Mouse (Mus musculus) MEL (cell line): Measurements from ENCODE around the gene Stk39. TPM values are rescaled to one million over a fixed set of nuclear protein-coding genes. Genes with fewer than 3 reads are reported as not detected.

Experiments used
- DNase-seq: peaks from one replicate; pipeline ENCODE4 v3.0.0; 2011; ENCODE audit warnings: low read depth, low spot score
- H3K27ac ChIP-seq: 2 replicates; pipeline ENCODE4 v1.5.1; 2012; ENCODE audit warnings: low read depth, mild to moderate bottlenecking, control low read depth, low read length, moderate library complexity; ENCODE audit not compliant: control insufficient read depth
- H3K27me3 ChIP-seq, 2 experiments: fragments of 150-350 bp in 1 of 2; sonication (generic) in 1 of 2; 2 replicates each; pipeline ENCODE4 v1.6.1; 2012; ENCODE audit warnings: low read length in 2 of 2, mild to moderate bottlenecking in 2 of 2, improper control_type of control experiment in 1 of 2, moderate library complexity in 1 of 2; ENCODE audit not compliant: insufficient read depth in 2 of 2, control insufficient read depth in 1 of 2
- H3K36me3 ChIP-seq, 2 experiments: 2 replicates each; pipeline ENCODE4 v1.6.1; 2012 to 2014; ENCODE audit warnings: low read length in 2 of 2, improper control_type of control experiment in 1 of 2, inconsistent platforms in 1 of 2, mild to moderate bottlenecking in 1 of 2; ENCODE audit not compliant: insufficient read depth in 2 of 2, control insufficient read depth in 1 of 2
- H3K4me1 ChIP-seq, 2 experiments: fragments of 150-350 bp in 1 of 2; sonication (generic) in 1 of 2; 2 replicates each; pipeline ENCODE4 v1.6.1; 2012; ENCODE audit warnings: low read length in 2 of 2, improper control_type of control experiment in 1 of 2, mild to moderate bottlenecking in 1 of 2; ENCODE audit not compliant: insufficient read depth in 2 of 2, control insufficient read depth in 1 of 2
- H3K4me3 ChIP-seq, 2 experiments: fragments of 150-350 bp in 1 of 2; sonication (generic) in 1 of 2; 2 replicates each; pipeline ENCODE4 v1.5.1; 2012; ENCODE audit warnings: low read depth in 2 of 2, low read length in 2 of 2, mild to moderate bottlenecking in 2 of 2, moderate library complexity in 2 of 2, control low read depth in 1 of 2, improper control_type of control experiment in 1 of 2; ENCODE audit not compliant: control insufficient read depth in 1 of 2, insufficient read depth in 1 of 2
- H3K79me2 ChIP-seq: 2 replicates; pipeline ENCODE4 v1.6.1; 2012; ENCODE audit warnings: mild to moderate bottlenecking, low read length, moderate library complexity; ENCODE audit not compliant: control insufficient read depth, poor library complexity, insufficient read depth
- H3K9ac ChIP-seq: 2 replicates; pipeline ENCODE4 v1.6.1; 2012; ENCODE audit warnings: low read depth, mild to moderate bottlenecking, control low read depth, low read length, moderate library complexity; ENCODE audit not compliant: control insufficient read depth, poor library complexity, severe bottlenecking
- H3K9me3 ChIP-seq: fragments of 150-350 bp; sonication (generic); replicated peaks from 2 replicates; pipeline ENCODE4 v1.6.1; 2012; ENCODE audit warnings: mild to moderate bottlenecking, low read length, improper control_type of control experiment, moderate library complexity; ENCODE audit not compliant: insufficient read depth
- CHD1 ChIP-seq: IDR thresholded peaks from 2 replicates; pipeline ENCODE4 v1.6.1; 2012; ENCODE audit warnings: low read depth, mild to moderate bottlenecking, inconsistent platforms, low read length, improper control_type of control experiment
- CTCF ChIP-seq, 3 experiments: IDR thresholded peaks in 2 of 3; conservative IDR thresholded peaks in 1 of 3; 2 replicates each; pipeline ENCODE4 v1.5.1; 2011 to 2012; ENCODE audit warnings: low read length in 3 of 3, low read depth in 2 of 3, mild to moderate bottlenecking in 2 of 3, improper control_type of control experiment in 1 of 3, inconsistent platforms in 1 of 3, mixed read lengths in 1 of 3, moderate library complexity in 1 of 3; ENCODE audit not compliant: control insufficient read depth in 1 of 3, insufficient read depth in 1 of 3, poor library complexity in 1 of 3, severe bottlenecking in 1 of 3
- E2F4 ChIP-seq: IDR thresholded peaks from 2 replicates; pipeline ENCODE4 v1.6.1; 2011; ENCODE audit warnings: low read depth, low read length, improper control_type of control experiment, borderline replicate concordance
- ELF1 ChIP-seq: IDR thresholded peaks from 2 replicates; pipeline ENCODE4 v1.6.1; 2014; ENCODE audit warnings: low read depth, mild to moderate bottlenecking, inconsistent platforms, low read length, improper control_type of control experiment, moderate library complexity
- EP300 ChIP-seq, 2 experiments: IDR thresholded peaks; 2 replicates each; pipeline ENCODE4 v1.6.1; 2011; ENCODE audit warnings: improper control_type of control experiment in 2 of 2, low read length in 2 of 2, low read depth in 1 of 2, mild to moderate bottlenecking in 1 of 2
- ETS1 ChIP-seq: IDR thresholded peaks from 2 replicates; pipeline ENCODE4 v1.6.1; 2012; ENCODE audit warnings: low read depth, mild to moderate bottlenecking, inconsistent platforms, low read length, improper control_type of control experiment, moderate library complexity
- GABPA ChIP-seq: IDR thresholded peaks from 2 replicates; pipeline ENCODE4 v1.6.1; 2012; ENCODE audit warnings: low read depth, mild to moderate bottlenecking, inconsistent platforms, low read length, improper control_type of control experiment, moderate library complexity
- HCFC1 ChIP-seq: IDR thresholded peaks from 2 replicates; pipeline ENCODE4 v1.6.1; 2012; ENCODE audit warnings: low read depth, mild to moderate bottlenecking, inconsistent platforms, low read length, improper control_type of control experiment, moderate library complexity
- MAFK ChIP-seq: IDR thresholded peaks from 2 replicates; pipeline ENCODE4 v1.6.1; 2011; ENCODE audit warnings: low read depth, mild to moderate bottlenecking, low read length, improper control_type of control experiment, borderline replicate concordance
- MAX ChIP-seq: IDR thresholded peaks from 2 replicates; pipeline ENCODE4 v1.6.1; 2011; ENCODE audit warnings: low read length, improper control_type of control experiment
- MEF2A ChIP-seq: IDR thresholded peaks from 2 replicates; pipeline ENCODE4 v1.6.1; 2014; ENCODE audit warnings: low read depth, mild to moderate bottlenecking, inconsistent platforms, low read length, improper control_type of control experiment; ENCODE audit not compliant: poor library complexity, insufficient replicate concordance, severe bottlenecking; ENCODE audit errors: extremely low read depth
- MXI1 ChIP-seq: IDR thresholded peaks from 2 replicates; pipeline ENCODE4 v1.6.1; 2011; ENCODE audit warnings: mild to moderate bottlenecking, low read depth, low read length, improper control_type of control experiment
- MYB ChIP-seq: IDR thresholded peaks from 2 replicates; pipeline ENCODE4 v1.6.1; 2011; ENCODE audit warnings: mild to moderate bottlenecking, low read depth, low read length, improper control_type of control experiment
- MYC ChIP-seq: IDR thresholded peaks from 2 replicates; pipeline ENCODE4 v1.6.1; 2011; ENCODE audit warnings: low read depth, mild to moderate bottlenecking, low read length, improper control_type of control experiment, moderate library complexity
- NELFE ChIP-seq: IDR thresholded peaks from 2 replicates; pipeline ENCODE4 v1.6.1; 2011; ENCODE audit warnings: low read depth, low read length, improper control_type of control experiment
- NRF1 ChIP-seq: IDR thresholded peaks from 2 replicates; pipeline ENCODE4 v1.6.1; 2014; ENCODE audit warnings: low read depth, mild to moderate bottlenecking, inconsistent platforms, low read length, improper control_type of control experiment, moderate library complexity; ENCODE audit not compliant: poor library complexity, insufficient read depth, severe bottlenecking
- POLR2A ChIP-seq, 2 experiments: IDR thresholded peaks; 2 replicates each; pipeline ENCODE4 v1.6.1; 2011 to 2012; ENCODE audit warnings: low read length in 2 of 2, mild to moderate bottlenecking in 2 of 2, control low read depth in 1 of 2, improper control_type of control experiment in 1 of 2, low read depth in 1 of 2, moderate library complexity in 1 of 2; ENCODE audit not compliant: control insufficient read depth in 1 of 2, insufficient read depth in 1 of 2, poor library complexity in 1 of 2
- POLR2AphosphoS5 ChIP-seq: IDR thresholded peaks from 2 replicates; pipeline ENCODE4 v1.6.1; 2012; ENCODE audit warnings: low read depth, borderline replicate concordance, mild to moderate bottlenecking, inconsistent platforms, low read length, moderate library complexity, mixed read lengths
- RAD21 ChIP-seq: IDR thresholded peaks from 2 replicates; pipeline ENCODE4 v1.6.1; 2011; ENCODE audit warnings: mild to moderate bottlenecking, low read depth, low read length, improper control_type of control experiment
- RCOR1 ChIP-seq: IDR thresholded peaks from 2 replicates; pipeline ENCODE4 v1.6.1; 2012; ENCODE audit warnings: low read depth, mild to moderate bottlenecking, inconsistent platforms, low read length, improper control_type of control experiment
- SIN3A ChIP-seq: IDR thresholded peaks from 2 replicates; pipeline ENCODE4 v1.6.1; 2012; ENCODE audit warnings: low read length, improper control_type of control experiment, inconsistent platforms
- SMC3 ChIP-seq: IDR thresholded peaks from 2 replicates; pipeline ENCODE4 v1.6.1; 2011; ENCODE audit warnings: low read depth, low read length, improper control_type of control experiment
- TAL1 ChIP-seq: IDR thresholded peaks from 2 replicates; pipeline ENCODE4 v1.6.1; 2012; ENCODE audit warnings: mild to moderate bottlenecking, inconsistent platforms, low read length, moderate library complexity, mixed read lengths
- TBP ChIP-seq: IDR thresholded peaks from 2 replicates; pipeline ENCODE4 v1.8.0; 2011; ENCODE audit warnings: low read depth, low read length, improper control_type of control experiment
- UBTF ChIP-seq: IDR thresholded peaks from 2 replicates; pipeline ENCODE4 v1.6.1; 2012; ENCODE audit warnings: low read depth, mild to moderate bottlenecking, inconsistent platforms, low read length, improper control_type of control experiment, moderate library complexity, borderline replicate concordance; ENCODE audit not compliant: insufficient read depth
- USF1 ChIP-seq: IDR thresholded peaks from 2 replicates; pipeline ENCODE4 v1.6.1; 2014; ENCODE audit warnings: low read depth, mild to moderate bottlenecking, inconsistent platforms, low read length, improper control_type of control experiment, moderate library complexity
- USF2 ChIP-seq, 2 experiments: IDR thresholded peaks; 2 replicates each; pipeline ENCODE4 v1.6.1; 2011 to 2012; ENCODE audit warnings: improper control_type of control experiment in 2 of 2, low read length in 2 of 2, borderline replicate concordance in 1 of 2, inconsistent platforms in 1 of 2, low read depth in 1 of 2, mild to moderate bottlenecking in 1 of 2; ENCODE audit not compliant: insufficient read depth in 1 of 2
- ZC3H11A ChIP-seq: IDR thresholded peaks from 2 replicates; pipeline ENCODE4 v1.6.1; 2012; ENCODE audit warnings: low read depth, mild to moderate bottlenecking, inconsistent platforms, low read length, improper control_type of control experiment
- ZKSCAN1 ChIP-seq: IDR thresholded peaks from 2 replicates; pipeline ENCODE4 v1.6.1; 2012; ENCODE audit warnings: low read depth, mild to moderate bottlenecking, inconsistent platforms, low read length, improper control_type of control experiment, moderate library complexity
- ZNF384 ChIP-seq: IDR thresholded peaks from 2 replicates; pipeline ENCODE4 v1.6.1; 2012; ENCODE audit warnings: low read depth, mild to moderate bottlenecking, inconsistent platforms, low read length, improper control_type of control experiment
- polyA plus RNA-seq, 2 experiments: library from polyadenylated mRNA; stranded (reverse) in 1 of 2; unstranded in 1 of 2; fragments of >175 nt in 1 of 2; fragments of >200 nt in 1 of 2; gene quantifications; 2 replicates each; pipeline versions ENCODE4 v1.2.1 to v1.2.4; 2012; ENCODE audit warnings: low replicate concordance in 2 of 2, low read depth in 1 of 2; ENCODE audit not compliant: insufficient read length in 2 of 2, insufficient read depth in 1 of 2, missing spikeins in 1 of 2
- total RNA-seq: library from RNA; depleted of rRNA; stranded (reverse); fragments of 300-350 nt; gene quantifications from 2 replicates; pipeline ENCODE4 v1.2.3, GENCODE M21; 2012

Stk39 gene
- total and polyA plus RNA-seq, 3 experiments: not detected

DNA sequence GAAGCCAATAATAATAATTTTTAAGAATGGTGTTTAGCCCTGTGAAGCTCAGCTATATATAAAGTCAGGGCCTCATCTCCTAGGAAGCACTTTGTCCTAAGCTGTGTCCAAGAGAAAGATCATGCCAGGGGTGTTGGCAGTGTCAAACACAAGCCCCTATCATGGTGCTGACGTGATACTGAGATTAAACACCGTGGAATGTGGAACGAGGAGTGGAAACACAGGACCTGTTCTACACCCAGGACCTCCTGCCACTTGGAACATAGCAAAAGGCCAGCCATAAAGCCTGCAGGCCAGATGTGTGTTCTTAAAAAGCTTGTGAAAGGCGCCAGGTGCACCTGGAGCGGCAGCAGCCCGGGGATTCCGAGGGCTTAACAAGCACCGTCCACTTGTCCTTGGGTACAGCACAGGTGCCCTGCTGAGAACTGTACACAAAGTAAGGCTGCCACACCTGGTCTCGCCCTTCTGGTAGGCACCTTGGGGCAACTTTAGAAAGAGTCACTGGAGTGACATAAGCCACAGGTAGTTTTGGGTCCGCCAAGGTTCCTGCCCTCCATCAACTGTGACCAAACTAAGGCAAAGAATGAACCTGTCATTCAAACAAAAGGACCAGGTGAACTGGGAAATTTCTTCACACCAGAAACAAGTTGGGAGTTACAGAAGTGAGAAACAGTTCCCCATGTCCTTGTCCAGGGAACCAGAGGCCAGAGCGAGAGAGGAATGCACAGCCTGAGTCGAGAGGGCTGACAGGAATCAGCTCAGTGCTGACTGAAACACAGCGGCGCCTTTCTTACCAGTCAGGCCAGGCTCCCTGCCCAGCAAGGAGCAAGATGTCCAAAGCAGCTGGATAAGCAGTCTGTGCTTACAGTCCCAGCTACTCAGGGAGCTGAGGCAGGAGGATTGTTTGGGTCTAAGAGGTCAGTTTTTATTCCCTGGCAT, 40.8 kb downstream of the Stk39 start:
- no peak overlapping the region for H3K4me3 ChIP-seq
- no peaks in the 10 kb centered on the region for H3K9me3 ChIP-seq
- DNase-seq: no peak
- H3K9ac ChIP-seq: no peak overlapping the region
- H3K79me2 ChIP-seq: no peaks in the 10 kb centered on the region
- no peaks in the 10 kb centered on the region for H3K27me3 ChIP-seq
- H3K36me3 ChIP-seq: no peaks in the 10 kb centered on the region
- no peaks in the 10 kb centered on the region for H3K4me1 ChIP-seq
- TF ChIP-seq CTCF (IDR thresholded peaks at IDR 0.05 in 2 of 3, conservative IDR thresholded peaks at IDR 0.05 in 1 of 3; ENCODE audit: control insufficient read depth in 1 of 3, insufficient read depth in 1 of 3, low read depth in 2 of 3, low read length in 3 of 3, poor library complexity in 1 of 3, severe bottlenecking in 1 of 3) (no peak), SIN3A (no peak), E2F4 (no peak), CHD1 (no peak), RAD21 (no peak), UBTF (no peak), ELF1 (no peak), ZC3H11A (no peak), MYC (no peak), MEF2A (no peak), EP300 (IDR thresholded peaks at IDR 0.05; ENCODE audit: low read depth in 1 of 2, low read length in 2 of 2) (no peak), NELFE (no peak), MYB (no peak), MXI1 (no peak), MAFK (no peak), NRF1 (no peak), POLR2AphosphoS5 (no peak), USF2 (IDR thresholded peaks at IDR 0.05; ENCODE audit: borderline replicate concordance in 1 of 2, insufficient read depth in 1 of 2, low read depth in 1 of 2, low read length in 2 of 2) (no peak), USF1 (no peak)
- H3K27ac ChIP-seq: no peak overlapping the region

DNA sequence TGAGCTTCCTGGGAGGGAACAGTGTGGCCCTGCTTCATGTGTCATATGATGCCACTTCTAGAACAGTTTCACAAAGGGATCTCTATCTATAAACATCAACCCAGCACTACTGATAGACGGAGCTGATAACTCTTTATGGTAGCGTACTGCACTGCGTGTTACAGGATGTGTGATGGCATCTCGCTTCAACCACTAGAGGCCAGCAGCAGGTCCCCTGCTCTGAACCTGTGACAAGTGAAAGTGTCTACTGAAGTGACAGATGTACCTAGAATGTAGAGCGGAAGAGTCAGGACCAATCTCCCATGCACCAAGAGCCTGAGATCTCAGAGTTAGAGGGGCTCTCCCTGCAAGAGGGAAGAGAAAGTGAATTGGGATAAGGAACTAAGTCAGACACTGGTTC, 41.6 kb downstream of the Stk39 start:
- TF ChIP-seq HCFC1 (no peak), MAX (no peak), SIN3A (no peak), USF1 (no peak), NRF1 (no peak), SMC3 (no peak), GABPA (no peak), POLR2A (IDR thresholded peaks at IDR 0.05; ENCODE audit: control insufficient read depth in 1 of 2, insufficient read depth in 1 of 2, low read depth in 1 of 2, low read length in 2 of 2, poor library complexity in 1 of 2) (no peak), USF2 (IDR thresholded peaks at IDR 0.05; ENCODE audit: borderline replicate concordance in 1 of 2, insufficient read depth in 1 of 2, low read depth in 1 of 2, low read length in 2 of 2) (no peak), ZNF384 (no peak), RCOR1 (no peak), TBP (no peak), CHD1 (no peak), ZKSCAN1 (no peak), ETS1 (no peak), TAL1 (no peak)
- no peaks in the 10 kb centered on the region for H3K9me3 ChIP-seq
- H3K36me3 ChIP-seq: no peaks in the 10 kb centered on the region
- H3K4me3 ChIP-seq: no peak overlapping the region
- H3K27ac ChIP-seq: no peak overlapping the region
- no peaks in the 10 kb centered on the region for H3K27me3 ChIP-seq
- DNase-seq: no peak
- H3K4me1 ChIP-seq: no peaks in the 10 kb centered on the region
- no peaks in the 10 kb centered on the region for H3K79me2 ChIP-seq
- H3K9ac ChIP-seq: no peak overlapping the region
